8 mouse cellular contexts compared by ENCODE assay signal in genomic region chr12:21204701-21205312, GRCm38 (mm10).
DNase-seq lines count a peak whose midpoint lies in the region; ATAC-seq lines count a peak whose summit lies in the region.
"Had no signal": no experiment of that assay in that cellular context is flagged by ENCODE, and none has a peak within 500 bp of the region (broad histone marks: within the 10 kb centered on the region; RNA-seq: fewer than 3 reads in every experiment).

No protein-coding gene starts in this region.

- peak; percentile 23 to 43 for DNase-seq in urinary bladder, postnatal 36 days (ENCODE audit: low spot score in 2 of 2)
- no peak for DNase-seq in urinary bladder, postnatal 4 days (ENCODE audit: low spot score in 2 of 2)
- peak; percentile 55 for DNase-seq in forebrain, embryonic 11.5 days (ENCODE audit: low spot score)
- peak; percentile 20 for DNase-seq in heart, postnatal 25 days (ENCODE audit: low spot score)
- peak; percentile 96 for DNase-seq in large intestine, adult 2 months (ENCODE audit: low read depth, low spot score)
- DNase-seq in retina, embryonic 14.5 days (ENCODE audit: low spot score) = peak; percentile 79
- DNase-seq in right cerebral cortex, postnatal 36 days (ENCODE audit: low spot score in 2 of 2) = no peak

- no peak overlapping the region for H3K4me2 ChIP-seq in forebrain, embryonic 11.5 days (ENCODE audit: low read depth, low read length, severe bottlenecking)

- intact Hi-C loops in heart, postnatal 25 days (cut with DNase I) = loop anchor here (5.0 kb wide), 1 partner anchor 48 kb away; no protein-coding TSS in a partner anchor

- peak overlapping the region; percentile 38; the same call in 1 of the 2 replicates for H3K27ac ChIP-seq in forebrain, embryonic 11.5 days (ENCODE audit: low read depth, low read length)
- H3K27ac ChIP-seq: macrophage had no signal

- no peaks in the 10 kb centered on the region for H3K9me3 ChIP-seq in forebrain, embryonic 11.5 days (ENCODE audit: control insufficient read depth, low read length)

- no peak overlapping the region for H3K9ac ChIP-seq in forebrain, embryonic 11.5 days (ENCODE audit: low read length)

- no peaks in the 10 kb centered on the region for H3K27me3 ChIP-seq in forebrain, embryonic 11.5 days (ENCODE audit: control insufficient read depth, insufficient read depth, low read length)

- H3K36me3 ChIP-seq in forebrain, embryonic 11.5 days (ENCODE audit: control insufficient read depth, insufficient read depth, low read length) = peaks cover 2% of the 10 kb centered on the region; the same call in 1 of the 2 replicates

- ATAC-seq in forebrain, embryonic 11.5 days (replicated peaks; ENCODE audit: low FRiP score) = 0 out of 2 replicates have a peak, but pooled peaks have one; percentile 48

- peaks cover 12% of the 10 kb centered on the region; the same call in 1 of the 2 replicates for H3K4me1 ChIP-seq in forebrain, embryonic 11.5 days (replicated peaks; ENCODE audit: control insufficient read depth, insufficient read depth, low read length)

- WGBS in forebrain, embryonic 11.5 days = 37% methylated on average over 11 of the region's 11 CpGs
- 15% methylated on average over 11 of the region's 11 CpGs for WGBS in large intestine, adult 2 months

- H3K4me3 ChIP-seq in forebrain, embryonic 11.5 days (ENCODE audit: low read depth, low read length) = no peak overlapping the region

Comparison
In these comparisons a context has a peak if more than half of its experiments do, and no peak if none do; other contexts are left out.
1. DNase-seq: peak in urinary bladder, postnatal 36 days (2 of 2), forebrain, embryonic 11.5 days (single experiment), heart, postnatal 25 days (single experiment), large intestine, adult 2 months (single experiment) and retina, embryonic 14.5 days (single experiment); none in urinary bladder, postnatal 4 days (0 of 2) and right cerebral cortex, postnatal 36 days (0 of 2).